Mouse (Mus musculus) erythroblast, embryonic 14.5 days (primary cell): Measurements from ENCODE around the gene 2310057J18Rik.

Source experiments
- GATA1 ChIP-seq: IDR thresholded peaks from 2 replicates; pipeline ENCODE4 v1.6.1; 2012; ENCODE audit warnings: low read length, inconsistent platforms, mixed read lengths
- TAL1 ChIP-seq: IDR thresholded peaks from 3 replicates; pipeline ENCODE4 v1.6.1; 2012; ENCODE audit warnings: low read length, inconsistent platforms, mixed read lengths

DNA sequence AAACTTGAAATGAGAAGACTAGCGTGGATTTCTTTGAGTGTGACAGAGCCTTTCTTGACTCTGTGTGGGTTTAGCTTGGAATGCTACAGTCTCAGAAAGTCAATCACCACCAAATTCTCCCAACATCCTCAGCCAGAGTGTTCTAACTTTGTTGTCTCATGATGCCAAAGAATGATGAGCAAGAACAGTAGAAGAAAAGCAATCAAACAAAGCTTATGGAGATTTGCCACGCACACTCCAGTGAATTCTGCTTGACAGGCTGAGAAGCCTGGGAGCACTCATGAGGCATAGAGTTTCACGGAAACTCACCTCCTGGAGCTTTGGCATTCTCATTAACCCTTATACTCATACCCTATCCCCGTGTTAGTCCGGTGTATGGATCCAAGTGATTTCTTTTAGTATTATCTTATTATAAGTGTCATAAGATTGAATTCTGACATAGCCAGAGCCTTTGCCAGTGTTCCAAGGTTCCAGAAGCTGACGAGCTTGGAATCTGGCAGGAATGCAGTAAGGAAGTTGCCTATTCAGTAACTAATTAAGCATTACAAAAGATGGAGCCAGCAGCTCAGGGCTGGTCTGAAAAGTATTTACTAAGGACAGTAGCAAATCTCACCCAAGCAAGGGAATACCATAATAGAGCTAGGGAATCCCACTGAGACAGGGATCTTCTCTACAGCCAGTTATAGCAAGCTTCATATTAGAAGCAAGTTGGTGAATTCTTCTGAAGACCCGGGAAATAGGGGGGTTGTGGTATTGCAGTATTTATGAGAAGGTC, 33.6 kb upstream of the 2310057J18Rik start:
- TF ChIP-seq GATA1 (no peak), TAL1 (no peak)
